Mouse (Mus musculus): Measurements from ENCODE around the gene Cul4a.
A peak's percentile ranks its signal among the peaks of the same experiment; 100 is the strongest.
"Not testable (repeated sequence)": the region's sequence is repeated elsewhere in the genome, so short reads cannot be mapped to it uniquely, and the experiment has no call there.

Cul4a gene

DNA sequence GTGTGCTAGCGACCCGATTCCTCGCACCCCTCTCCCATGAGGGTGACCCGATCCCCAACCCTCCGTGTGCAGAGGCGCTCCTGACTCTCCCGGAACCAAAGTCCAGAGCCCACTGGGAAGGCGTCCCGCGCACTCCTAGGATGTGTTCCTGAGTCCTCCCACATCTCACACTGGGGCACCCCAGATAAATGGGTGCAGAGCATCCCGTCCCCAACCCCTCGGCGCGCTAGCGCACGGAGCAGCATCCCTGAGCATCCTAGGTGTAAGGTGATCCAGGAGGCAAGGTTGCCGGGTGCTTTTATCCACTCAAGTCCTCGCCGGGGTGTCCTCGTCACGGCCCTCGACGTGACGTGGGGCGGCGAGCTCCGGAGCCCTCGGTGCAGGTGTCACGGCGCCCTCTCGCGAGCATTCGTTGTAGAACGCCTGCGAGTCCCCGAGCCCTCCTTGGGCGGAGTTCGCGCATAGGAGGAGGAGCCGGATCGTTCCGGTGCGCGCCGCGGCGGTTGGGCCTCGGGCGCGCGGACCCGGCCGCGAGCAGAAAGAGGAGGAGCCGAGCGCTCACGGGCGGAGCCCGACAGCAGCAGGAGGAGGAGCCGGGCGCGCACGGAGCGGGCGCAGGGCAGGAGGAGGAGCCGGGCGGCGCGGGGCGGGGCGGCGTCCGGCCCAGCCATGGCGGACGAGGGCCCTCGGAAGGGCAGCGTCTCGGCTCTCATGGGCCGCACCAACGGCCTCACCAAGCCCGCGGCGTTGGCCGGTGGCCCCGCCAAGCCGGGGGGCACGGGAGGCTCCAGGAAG is at the start of gene Cul4a, which contains the start of gene Pcid2:
Cul4a (plus strand) TSS at position 535 of the 795 bp plus-strand sequence.
Pcid2 (minus strand) TSS at position 373 of the 795 bp plus-strand sequence.
- peak; percentile 96 for DNase-seq

DNA sequence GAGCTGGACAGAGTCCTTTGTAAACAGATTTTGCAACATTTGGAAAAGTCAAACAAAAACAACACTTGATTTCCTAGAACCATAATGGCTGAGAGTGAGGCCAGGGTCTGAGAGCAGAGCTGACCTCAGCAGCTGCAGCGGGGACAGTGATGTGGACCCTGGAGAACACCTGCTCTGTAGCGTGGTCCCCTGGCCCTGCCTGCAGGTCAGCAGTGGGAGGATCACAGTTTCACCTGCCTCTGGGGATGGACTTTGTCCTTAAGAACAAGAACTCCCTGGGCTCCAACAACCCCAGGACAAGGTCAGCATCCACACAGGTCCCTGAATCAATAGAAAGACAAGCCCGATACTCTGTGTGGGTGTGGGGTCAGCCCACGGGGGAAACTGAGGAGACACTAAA is 48.1 kb upstream of the Cul4a start:
- no peak for DNase-seq

DNA sequence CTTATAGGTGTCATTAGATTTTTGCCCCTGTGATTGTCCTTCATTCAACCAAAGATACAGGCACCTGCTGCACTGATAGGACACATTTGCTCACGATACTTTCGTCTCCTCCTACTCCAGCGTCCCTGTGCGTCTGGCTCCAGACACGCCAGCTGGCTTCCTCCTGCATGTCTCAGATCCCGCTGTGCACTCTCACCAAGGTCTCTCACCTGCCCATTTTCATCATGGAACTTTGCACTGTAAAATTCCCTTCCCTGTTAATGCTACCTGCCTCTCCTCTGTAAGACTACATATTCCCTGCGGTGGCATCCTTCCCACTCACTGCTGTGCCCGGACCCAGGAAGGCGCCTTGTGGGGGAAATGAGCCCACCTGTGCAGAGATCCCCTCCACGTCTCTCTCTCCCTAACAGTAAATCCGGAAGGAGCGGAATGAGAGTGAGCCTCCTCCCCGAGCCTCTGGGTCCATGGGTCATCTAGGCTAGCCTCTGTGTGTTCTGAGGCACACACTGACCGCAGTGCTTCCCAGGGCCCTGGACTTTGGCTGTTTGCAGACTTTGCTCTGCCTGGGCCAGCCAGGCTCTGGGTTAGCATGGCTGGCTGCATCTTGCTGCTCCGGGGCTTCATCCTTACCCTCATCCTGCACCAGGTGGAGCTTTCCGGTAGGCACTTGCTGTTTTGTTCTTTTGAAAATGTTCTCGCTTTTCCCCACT is 44.8 kb upstream of the Cul4a start, which contains the start of gene Proz:
Proz (plus strand) TSS at position 474 of the 710 bp plus-strand sequence.
- DNase-seq, result no peak

DNA sequence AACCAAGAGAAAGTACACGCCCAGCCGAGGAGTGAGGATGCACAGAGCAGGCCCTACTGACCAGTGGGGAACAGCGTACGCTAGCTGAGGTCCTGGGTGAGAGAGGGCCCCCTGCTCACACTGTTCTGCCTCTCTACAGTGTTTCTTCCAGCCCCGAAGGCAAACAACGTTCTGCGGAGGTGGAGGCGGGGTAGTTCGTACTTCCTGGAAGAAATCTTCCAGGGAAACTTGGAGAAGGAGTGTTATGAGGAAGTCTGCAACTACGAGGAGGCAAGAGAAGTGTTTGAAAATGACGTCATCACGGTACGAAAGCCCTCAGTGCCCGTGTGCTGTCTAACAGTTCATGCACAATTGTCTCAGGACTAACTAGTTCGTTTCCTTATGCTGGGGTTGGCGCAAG is 42.3 kb upstream of the Cul4a start:
- DNase-seq, result no peak

DNA sequence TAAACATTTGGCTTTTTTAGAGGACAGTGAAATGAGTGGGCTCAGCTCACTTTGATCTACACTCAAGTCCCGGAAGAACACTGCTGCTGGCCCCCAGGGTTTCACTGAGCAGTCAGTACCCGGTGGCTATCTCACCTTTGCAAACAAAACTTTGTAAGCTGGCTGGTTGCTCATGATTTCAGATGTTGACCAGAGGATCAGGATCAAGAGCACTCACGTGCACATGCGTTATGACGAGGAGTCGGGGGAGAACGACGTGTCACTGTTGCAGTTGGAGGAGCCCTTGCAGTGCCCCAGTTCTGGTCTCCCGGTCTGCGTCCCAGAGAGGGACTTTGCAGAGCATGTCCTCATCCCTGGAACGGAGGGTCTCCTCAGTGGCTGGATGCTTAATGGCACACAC is 32.2 kb upstream of the Cul4a start:
- DNase-seq, result no peak

DNA sequence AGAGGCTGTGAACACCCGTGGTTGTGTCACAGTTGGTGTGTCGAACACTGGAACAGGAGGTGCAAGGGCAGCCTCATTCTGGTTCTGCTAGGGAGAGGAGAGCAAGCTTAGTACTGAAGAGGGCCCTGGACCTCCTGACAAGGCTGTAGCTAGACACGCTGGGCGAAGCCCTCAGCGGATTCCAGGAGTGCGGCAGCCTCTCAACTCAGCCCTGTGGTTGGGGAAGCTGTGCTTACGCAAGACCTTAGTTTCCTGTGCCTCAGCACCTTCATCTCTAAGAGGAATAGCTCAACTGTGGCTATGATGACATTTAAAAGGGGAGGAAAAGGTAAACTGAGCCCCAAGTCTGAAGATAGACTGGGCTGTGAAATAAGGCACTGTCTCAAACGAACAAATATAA is 30.4 kb upstream of the Cul4a start:
- no peak for DNase-seq

DNA sequence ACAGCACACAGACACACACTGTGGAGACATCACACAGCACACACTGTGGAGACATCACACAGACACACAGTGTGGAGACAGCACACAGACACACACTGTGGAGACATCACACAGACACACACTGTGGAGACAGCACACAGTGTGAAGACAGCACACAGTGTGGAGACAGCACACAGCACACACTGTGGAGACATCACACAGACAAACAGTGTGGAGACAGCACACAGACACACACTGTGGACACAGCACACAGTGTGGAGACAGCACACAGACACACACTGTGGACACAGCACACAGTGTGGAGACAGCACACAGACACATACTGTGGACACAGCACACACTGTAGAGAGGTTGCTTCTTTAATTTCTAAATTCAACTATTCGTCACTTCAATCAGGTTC is 29.8 kb upstream of the Cul4a start:
- DNase-seq, result not testable (repeated sequence)

DNA sequence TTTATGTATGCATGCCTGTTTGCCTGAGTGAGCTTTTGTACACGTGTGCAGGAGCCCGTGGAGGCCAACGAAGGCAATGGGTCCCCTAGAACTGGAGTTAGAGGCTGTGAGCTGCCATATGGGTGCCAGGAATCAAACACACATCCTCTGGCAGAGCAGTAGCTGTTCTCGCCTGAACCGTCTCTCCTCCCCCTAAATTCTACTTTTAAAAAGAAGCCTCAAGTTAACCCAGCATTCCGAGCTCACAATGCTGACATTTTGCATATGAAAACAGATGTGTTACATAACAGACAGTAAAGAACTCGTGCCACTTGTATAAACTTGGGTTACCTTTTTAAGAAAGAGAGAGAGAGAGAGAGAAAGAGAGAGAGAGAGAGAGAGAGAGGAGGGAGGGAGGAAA is 27.9 kb upstream of the Cul4a start:
- DNase-seq, result no peak

DNA sequence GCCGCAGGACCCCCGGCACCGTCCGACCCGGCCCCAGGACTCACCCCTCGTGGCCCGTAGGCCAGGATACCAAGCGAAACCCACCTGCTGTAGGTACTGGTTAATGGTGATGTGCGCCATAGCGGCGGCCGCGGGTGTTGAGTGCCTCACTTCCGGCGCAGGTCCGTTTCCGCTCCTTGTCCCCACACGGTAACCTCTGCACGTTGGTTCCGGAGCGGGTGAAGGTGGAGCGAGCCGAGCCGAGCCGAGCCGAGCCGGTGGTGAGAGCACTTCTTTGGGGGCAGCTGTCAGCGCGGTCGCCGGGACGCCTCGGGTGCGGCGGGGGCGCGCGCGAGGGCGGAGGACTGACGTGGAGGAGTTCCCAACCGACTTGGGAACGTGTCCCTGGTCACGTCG is 732 bp upstream of the Cul4a start:
- peak; percentile 88 for DNase-seq

DNA sequence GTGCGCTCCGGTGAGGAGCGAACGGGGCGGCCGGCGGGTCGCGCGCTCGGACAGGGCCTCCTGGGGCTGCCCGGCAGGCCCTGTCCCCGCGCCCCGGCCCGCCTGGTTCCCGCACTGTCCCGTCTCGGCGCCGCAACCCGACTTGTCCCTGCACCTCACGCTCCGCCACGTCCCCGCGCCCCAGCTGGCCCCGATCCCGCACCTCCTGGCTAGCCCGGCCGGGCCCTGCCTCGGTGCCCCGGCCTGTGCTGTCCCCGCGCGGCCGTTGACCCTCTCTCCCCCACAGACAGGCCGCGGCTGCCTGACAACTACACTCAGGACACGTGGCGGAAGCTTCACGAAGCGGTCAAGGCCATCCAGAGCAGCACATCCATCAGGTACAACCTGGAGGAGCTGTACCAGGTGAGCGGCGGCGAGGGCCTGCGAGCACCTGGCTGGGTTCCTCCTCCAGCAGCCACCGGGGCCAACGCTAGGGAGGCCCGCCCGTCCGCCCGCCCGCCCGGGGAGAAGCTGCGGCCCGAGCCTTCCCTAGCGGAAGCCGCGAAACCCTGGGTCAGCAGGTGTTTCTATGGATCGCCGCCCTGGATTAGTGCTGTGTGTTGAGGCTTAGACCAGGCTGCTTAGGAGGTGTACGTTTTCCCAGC is 609 bp downstream of the Cul4a start:
- no peak for DNase-seq

DNA sequence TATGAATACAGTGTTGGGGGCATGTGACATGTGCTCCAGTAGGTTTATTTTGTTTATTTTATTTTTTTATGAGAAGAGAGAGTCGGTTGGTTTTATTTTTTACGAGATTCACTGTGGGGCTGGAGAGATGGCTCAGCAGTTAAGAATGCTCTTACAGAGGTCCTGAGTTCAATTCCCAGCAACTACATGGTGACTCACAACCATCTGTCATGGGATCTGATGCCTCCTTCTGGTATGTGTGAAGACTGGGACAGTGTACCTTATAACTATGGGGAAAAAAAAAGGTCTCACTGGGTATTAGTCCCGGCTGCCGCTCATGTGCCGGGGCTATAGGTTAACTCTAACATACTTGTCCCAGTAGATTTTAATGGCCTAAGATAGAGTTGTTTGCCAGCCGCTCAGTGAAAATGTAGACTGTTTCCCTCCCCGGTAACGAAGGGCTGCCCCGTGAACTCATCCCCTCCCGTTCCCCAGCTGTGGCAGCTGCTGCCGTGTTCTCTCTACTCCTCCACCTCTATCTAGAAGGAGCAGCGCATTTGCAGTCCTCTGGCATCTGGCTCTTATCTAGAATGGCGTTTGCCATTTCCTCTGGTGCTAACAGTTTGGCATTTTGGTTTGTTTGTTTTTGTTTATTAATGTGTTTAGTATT is 2.7 kb downstream of the Cul4a start:
- no peak for DNase-seq

DNA sequence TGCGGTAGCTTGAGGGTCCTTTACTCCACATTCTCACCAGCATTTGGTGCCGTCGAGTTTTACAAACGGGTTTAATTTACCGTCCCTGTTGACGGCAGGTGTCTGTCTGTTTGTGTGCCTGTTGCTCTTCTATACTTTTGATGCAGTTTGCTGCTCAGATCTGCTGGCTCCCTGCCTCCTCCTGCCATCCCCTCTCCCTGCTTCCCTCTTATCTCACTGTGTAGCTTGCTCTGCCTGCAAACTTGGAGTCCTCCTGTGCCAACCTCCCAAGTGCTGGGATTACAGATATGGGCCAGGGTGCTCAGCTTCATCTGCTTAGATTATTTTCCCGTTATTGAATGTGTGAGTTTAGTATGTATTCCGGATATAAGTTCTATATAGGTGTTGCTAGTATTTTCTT is 3.5 kb downstream of the Cul4a start:
- DNase-seq, result no peak

DNA sequence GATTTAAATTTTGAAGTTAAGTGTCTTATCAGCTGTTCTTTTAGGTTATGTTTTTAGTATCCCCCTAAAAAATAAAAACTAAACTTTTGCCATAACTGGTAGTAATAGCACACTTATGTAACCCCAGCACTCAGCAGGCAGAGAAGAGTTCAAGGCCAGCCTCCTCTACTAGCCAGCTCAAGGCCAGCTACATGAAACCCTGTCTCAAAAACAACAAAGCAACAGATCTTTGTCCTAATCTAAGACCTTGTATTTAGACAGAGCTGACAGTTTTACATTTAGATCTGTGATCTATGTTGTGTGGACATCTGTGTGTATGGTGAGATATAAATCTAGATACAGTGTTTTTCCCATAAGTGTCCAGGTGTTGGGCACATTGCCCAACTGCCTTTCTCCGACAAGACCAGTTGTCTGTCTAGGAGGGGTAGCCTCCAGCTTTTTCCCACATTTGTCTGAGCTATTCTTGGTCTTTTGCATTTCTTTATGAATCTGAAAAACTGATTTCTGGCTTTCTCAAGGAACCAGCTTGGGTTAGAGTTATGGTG is 4.1 kb downstream of the Cul4a start:
- DNase-seq, result no peak

DNA sequence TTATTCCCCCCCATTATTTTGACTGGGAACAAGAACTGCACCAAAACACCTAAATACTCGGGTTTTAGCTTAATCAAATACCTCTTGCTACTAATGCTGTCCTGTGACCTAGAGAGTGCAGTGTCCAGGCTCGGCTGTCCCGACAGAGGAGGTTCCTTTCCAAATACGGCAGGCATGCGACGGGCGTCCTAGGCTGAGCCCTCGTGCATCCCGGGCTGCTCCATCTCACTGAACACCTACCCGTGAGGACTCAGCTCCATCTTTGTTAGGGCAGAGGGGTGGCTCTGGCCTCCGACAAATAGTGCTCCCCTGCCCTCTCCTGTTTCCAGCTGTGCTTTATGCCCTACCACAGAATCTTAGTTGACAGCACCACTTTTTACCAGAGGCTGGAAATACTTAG is 6.5 kb downstream of the Cul4a start:
- DNase-seq, result no peak

DNA sequence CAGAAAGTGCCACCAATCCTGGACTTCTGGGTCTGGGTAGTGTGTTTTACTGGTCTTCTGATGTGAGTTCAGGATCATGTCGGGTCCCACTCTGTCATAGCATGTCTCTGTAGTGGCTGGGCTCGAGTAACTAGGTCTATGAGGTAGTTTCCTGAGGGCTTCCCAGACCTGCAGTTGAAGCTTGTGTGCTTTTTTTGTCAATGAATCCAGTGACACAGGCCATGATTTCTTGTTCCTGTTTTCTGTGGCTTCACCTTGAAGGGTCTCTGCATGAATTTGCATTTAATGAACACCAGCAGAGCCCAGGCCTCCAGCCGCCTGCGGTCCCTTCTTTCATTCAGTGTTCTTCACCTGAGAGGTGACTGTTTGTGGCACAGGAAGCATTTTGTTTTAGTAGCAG is 7.8 kb downstream of the Cul4a start:
- no peak for DNase-seq

DNA sequence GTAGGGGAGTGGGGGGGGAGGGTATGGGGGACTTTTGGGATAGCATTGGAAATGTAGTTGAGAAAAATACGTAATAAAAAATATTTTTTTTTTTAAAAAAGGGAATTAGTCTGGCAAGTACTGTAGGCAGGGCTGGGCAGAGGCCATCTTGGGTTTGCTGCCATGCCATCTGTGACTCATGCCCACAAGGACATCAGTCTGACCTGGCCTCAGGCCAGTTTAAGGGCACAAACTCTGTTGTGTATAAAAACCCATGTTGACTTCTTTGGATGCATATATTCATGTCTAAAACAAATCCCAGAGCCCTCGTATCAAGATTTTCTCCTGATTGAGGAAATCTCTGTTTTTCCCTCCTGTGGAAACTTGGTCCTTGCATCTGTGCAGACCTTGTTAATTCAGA is 11.7 kb downstream of the Cul4a start:
- no peak for DNase-seq

DNA sequence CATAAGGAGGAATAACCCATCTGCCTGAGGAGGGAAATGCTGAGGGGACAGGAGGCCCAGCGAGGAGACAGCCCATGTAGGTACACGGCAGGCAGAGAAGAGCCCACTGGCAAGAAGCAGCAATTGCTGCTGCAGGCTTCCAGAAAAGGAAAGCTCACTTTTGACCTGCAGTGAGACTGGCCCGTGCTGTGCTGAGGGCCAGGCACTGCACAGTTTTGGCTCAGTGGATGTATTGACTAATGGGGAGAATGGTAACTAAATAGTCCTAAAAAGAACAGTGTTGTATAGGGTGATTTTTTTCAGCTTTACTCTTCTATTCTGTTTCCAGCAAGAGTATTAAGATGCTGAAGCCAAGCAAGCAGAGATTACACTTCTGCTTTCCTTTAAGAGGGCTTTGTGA is 13.1 kb downstream of the Cul4a start:
- no peak for DNase-seq

DNA sequence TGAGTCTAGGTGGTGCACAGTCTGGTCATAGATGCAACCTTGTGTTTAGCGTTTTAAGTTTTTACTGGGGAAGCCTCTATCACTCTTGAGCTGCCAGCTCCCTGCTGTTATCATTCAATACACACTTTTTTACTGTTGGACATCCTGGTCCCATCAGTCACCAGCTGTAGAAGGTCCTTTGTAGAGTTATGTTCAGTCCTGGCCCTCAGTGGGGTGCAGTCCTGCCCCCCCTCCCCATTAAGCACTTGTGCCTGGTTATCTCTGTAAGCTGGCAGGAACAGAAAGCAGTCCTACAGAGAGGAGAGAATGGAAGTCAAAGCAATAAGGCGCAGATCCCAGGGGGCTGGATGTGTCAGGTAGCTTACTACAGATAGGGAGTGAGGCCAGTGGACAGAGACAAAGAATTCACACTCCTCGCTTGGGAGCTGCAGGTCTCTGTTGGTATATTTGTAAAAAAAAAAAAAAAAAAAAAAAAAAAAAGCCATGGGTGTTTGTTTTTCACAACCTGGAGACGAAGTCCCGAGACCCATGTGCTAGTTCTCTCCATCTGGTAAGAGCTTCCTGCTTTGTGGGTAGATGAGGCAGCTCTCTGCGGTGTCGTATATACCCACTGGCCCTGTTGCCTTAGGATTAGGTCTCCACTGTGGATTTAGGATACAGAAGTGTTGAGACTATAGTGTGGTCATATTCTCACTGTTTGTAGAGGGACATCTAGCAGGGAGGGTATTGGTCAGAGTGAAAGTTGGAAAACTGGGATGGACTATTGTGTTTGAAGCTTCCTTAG is 15.7 kb downstream of the Cul4a start:
- DNase-seq, result no peak

DNA sequence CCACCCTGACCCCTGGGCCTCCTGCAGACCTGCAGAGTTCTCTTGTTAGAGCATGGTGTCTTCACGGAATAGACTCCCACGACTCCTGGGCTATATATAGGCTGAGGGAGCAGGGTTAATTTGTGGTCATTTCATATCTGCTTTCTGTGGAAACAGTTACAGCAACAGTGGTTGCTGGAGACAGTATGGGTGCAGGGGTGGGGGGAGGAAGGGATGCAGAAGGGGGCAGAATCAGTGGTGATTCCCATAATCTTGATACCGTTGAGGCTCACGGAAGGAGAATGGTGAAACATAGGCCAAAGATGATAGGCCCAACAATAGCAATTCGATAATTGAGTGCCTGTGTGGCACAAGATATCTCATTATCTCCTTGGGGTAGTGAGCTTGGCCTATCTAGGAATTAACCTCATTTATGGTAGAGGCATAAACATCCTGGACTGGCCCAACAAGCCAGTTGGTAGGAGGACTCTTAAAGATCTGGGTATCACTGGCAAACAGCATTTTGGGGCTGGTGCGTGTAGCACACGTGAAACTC is 17.5 kb downstream of the Cul4a start:
- DNase-seq, result no peak

DNA sequence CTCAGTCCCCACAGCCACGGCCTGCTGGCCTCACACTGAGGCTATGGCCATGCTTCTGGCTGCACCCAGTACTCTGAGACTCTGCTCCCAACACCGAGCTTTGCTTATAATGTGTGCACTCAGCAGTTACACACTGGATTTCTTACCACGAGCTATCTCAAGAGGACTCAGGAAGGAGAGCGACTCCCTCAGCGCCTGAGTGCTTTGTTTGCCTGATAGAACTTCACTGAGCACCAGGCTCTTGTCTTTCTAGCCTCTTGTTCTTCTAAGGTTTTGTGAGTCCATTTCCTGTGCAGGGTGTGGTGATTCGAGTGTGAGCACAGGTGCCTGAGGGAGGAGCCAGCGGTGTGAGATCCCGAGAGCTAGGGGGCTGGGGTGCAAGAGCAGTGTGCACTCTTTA is 19.5 kb downstream of the Cul4a start:
- DNase-seq, result no peak

DNA sequence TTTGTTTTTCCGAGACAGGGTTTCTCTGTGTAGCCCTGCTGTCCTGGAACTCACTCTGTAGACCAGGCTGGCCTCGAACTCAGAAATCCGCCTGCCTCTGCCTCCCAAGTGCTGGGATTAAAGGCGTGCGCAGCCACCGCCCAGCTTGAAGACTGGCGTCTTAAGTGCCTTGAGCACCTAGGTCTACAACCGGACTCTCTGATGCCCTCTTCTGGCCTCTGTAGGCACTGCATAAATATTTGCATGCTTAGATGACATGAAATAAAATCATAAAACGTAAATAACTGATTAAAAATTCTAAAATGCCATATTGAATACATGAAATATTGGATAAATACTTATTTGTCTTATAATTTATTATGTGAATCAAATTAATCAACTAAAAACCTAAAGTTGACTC is 26.8 kb downstream of the Cul4a start:
- DNase-seq, result not testable (repeated sequence)

DNA sequence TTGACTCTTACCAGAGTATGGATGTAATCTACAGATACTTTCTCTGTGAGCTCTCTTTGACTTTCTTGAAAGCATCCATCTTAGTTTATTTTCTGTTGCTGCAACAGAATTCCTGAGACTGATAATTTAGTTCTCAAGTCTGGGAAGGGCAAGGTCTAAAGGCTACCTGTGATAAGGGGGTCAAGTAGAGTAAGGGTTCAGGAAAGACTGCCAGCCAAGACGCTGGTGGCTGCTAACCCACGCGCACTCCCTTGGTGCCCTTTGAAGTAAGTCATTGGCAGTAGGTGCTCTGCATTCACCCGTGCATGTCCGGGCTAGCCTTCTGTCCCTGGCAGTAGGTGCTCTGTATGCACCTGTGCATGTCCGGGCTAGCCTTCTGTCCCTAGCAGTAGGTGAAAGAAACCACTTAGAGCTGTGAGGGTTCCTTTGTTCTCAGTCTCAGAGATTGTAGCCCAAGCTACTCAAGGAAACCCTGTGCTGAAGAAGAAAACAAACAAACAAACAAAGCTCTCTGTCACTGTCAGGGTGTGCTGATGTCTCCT is 34.3 kb downstream of the Cul4a start:
- no peak for DNase-seq
